Mouse (Mus musculus): ENCODE measurements around the gene Adgrg3. TPM values are rescaled to one million over a fixed set of nuclear protein-coding genes. Genes with fewer than 3 reads are reported as not detected.

Gene Adgrg3
- polyA plus RNA-seq, 1 experiment from 2014 or later, result 4.5 TPM

GRCm38 (mm10) chr8:94996037-94996436, 21.5 kb upstream of the Adgrg3 start:
- Histone ChIP-seq H3K9ac (ENCODE audit: low read depth, low read length) (no peak overlapping the region), H3K4me2 (no peak overlapping the region), H3K4me3 (ENCODE audit: low read depth, low read length) (no peak overlapping the region), H3K9me3 (replicated peaks; ENCODE audit: control insufficient read depth, low read length) (no peaks in the 10 kb centered on the region), H3K4me1 (ENCODE audit: control insufficient read depth, insufficient read depth, low read length) (peaks cover 25% of the 10 kb centered on the region), H3K27ac (ENCODE audit: low read depth, low read length) (no peak overlapping the region), H3K27me3 (ENCODE audit: control insufficient read depth, insufficient read depth, low read length) (no peaks in the 10 kb centered on the region; the same call in 1 of the 2 replicates), H3K36me3 (ENCODE audit: control insufficient read depth, insufficient read depth, low read length) (no peaks in the 10 kb centered on the region)
- WGBS (ENCODE audit: insufficient replicate concordance), result 79% methylated on average over 12 of the region's 12 CpGs
- no peak for ATAC-seq (replicated peaks; ENCODE audit: insufficient number of reproducible peaks, low FRiP score, low TSS enrichment)

GRCm38 (mm10) chr8:94996899-94997856, 20.3 kb upstream of the Adgrg3 start:
- WGBS (ENCODE audit: insufficient replicate concordance), result 62% methylated on average over 6 of the region's 6 CpGs
- H3K27ac ChIP-seq (ENCODE audit: low read depth, low read length), result no peak overlapping the region
- H3K36me3 ChIP-seq (ENCODE audit: control insufficient read depth, insufficient read depth, low read length), result no peaks in the 10 kb centered on the region
- H3K27me3 ChIP-seq (ENCODE audit: control insufficient read depth, insufficient read depth, low read length), result no peaks in the 10 kb centered on the region; the same call in 1 of the 2 replicates
- H3K4me1 ChIP-seq (ENCODE audit: control insufficient read depth, insufficient read depth, low read length), result peaks cover 26% of the 10 kb centered on the region
- H3K9me3 ChIP-seq (replicated peaks; ENCODE audit: control insufficient read depth, low read length), result no peaks in the 10 kb centered on the region
- no peak for ATAC-seq (replicated peaks; ENCODE audit: insufficient number of reproducible peaks, low FRiP score, low TSS enrichment)
- no peak overlapping the region for H3K4me3 ChIP-seq (ENCODE audit: low read depth, low read length)
- H3K4me2 ChIP-seq, result no peak overlapping the region
- no peak overlapping the region for H3K9ac ChIP-seq (ENCODE audit: low read depth, low read length)

- no peak for ATAC-seq (replicated peaks; ENCODE audit: insufficient number of reproducible peaks, low FRiP score, low TSS enrichment)
- peaks cover 27% of the 10 kb centered on the region for H3K4me1 ChIP-seq (ENCODE audit: control insufficient read depth, insufficient read depth, low read length)
- H3K4me3 ChIP-seq (ENCODE audit: low read depth, low read length), result no peak overlapping the region
- H3K9me3 ChIP-seq (replicated peaks; ENCODE audit: control insufficient read depth, low read length), result no peaks in the 10 kb centered on the region
- H3K4me2 ChIP-seq, result no peak overlapping the region
- H3K27me3 ChIP-seq (ENCODE audit: control insufficient read depth, insufficient read depth, low read length), result no peaks in the 10 kb centered on the region; the same call in 1 of the 2 replicates
- WGBS (ENCODE audit: insufficient replicate concordance), result 59% methylated on average over 6 of the region's 6 CpGs
- H3K9ac ChIP-seq (ENCODE audit: low read depth, low read length), result no peak overlapping the region
- H3K27ac ChIP-seq (ENCODE audit: low read depth, low read length), result no peak overlapping the region
- no peaks in the 10 kb centered on the region for H3K36me3 ChIP-seq (ENCODE audit: control insufficient read depth, insufficient read depth, low read length)
Observed at GRCm38 (mm10) chr8:94997857-94998243, 19.6 kb upstream of the Adgrg3 start.

- Histone ChIP-seq H3K27ac (ENCODE audit: low read depth, low read length) (no peak overlapping the region), H3K27me3 (ENCODE audit: control insufficient read depth, insufficient read depth, low read length) (no peaks in the 10 kb centered on the region; the same call in 1 of the 2 replicates), H3K9me3 (replicated peaks; ENCODE audit: control insufficient read depth, low read length) (no peaks in the 10 kb centered on the region), H3K4me3 (ENCODE audit: low read depth, low read length) (no peak overlapping the region), H3K9ac (ENCODE audit: low read depth, low read length) (no peak overlapping the region), H3K36me3 (ENCODE audit: control insufficient read depth, insufficient read depth, low read length) (no peaks in the 10 kb centered on the region), H3K4me2 (no peak overlapping the region), H3K4me1 (ENCODE audit: control insufficient read depth, insufficient read depth, low read length) (peaks cover 26% of the 10 kb centered on the region)
- ATAC-seq (replicated peaks; ENCODE audit: insufficient number of reproducible peaks, low FRiP score, low TSS enrichment), result no peak
- 43% methylated on average over 2 of the region's 2 CpGs for WGBS (ENCODE audit: insufficient replicate concordance)
Observed at GRCm38 (mm10) chr8:94998431-94998830, 19.1 kb upstream of the Adgrg3 start.

GRCm38 (mm10) chr8:94999004-94999403, 18.5 kb upstream of the Adgrg3 start:
- WGBS (ENCODE audit: insufficient replicate concordance), result 53% methylated on average over 6 of the region's 6 CpGs
- Histone ChIP-seq H3K4me1 (ENCODE audit: control insufficient read depth, insufficient read depth, low read length) (peaks cover 20% of the 10 kb centered on the region), H3K27me3 (ENCODE audit: control insufficient read depth, insufficient read depth, low read length) (no peaks in the 10 kb centered on the region; the same call in 1 of the 2 replicates), H3K36me3 (ENCODE audit: control insufficient read depth, insufficient read depth, low read length) (no peaks in the 10 kb centered on the region), H3K4me3 (ENCODE audit: low read depth, low read length) (no peak overlapping the region), H3K27ac (ENCODE audit: low read depth, low read length) (no peak overlapping the region), H3K9me3 (replicated peaks; ENCODE audit: control insufficient read depth, low read length) (no peaks in the 10 kb centered on the region), H3K9ac (ENCODE audit: low read depth, low read length) (no peak overlapping the region), H3K4me2 (no peak overlapping the region)
- no peak for ATAC-seq (replicated peaks; ENCODE audit: insufficient number of reproducible peaks, low FRiP score, low TSS enrichment)

GRCm38 (mm10) chr8:94999956-95000355, 17.5 kb upstream of the Adgrg3 start:
- H3K4me1 ChIP-seq (ENCODE audit: control insufficient read depth, insufficient read depth, low read length), result peaks cover 14% of the 10 kb centered on the region
- no peak for ATAC-seq (replicated peaks; ENCODE audit: insufficient number of reproducible peaks, low FRiP score, low TSS enrichment)

GRCm38 (mm10) chr8:95000684-95001083, 16.8 kb upstream of the Adgrg3 start:
- H3K27ac ChIP-seq (ENCODE audit: low read depth, low read length), result peak overlapping the region; percentile 41; the same call in 1 of the 2 replicates
- ATAC-seq (replicated peaks; ENCODE audit: insufficient number of reproducible peaks, low FRiP score, low TSS enrichment), result no peak
- H3K9me3 ChIP-seq (replicated peaks; ENCODE audit: control insufficient read depth, low read length), result no peaks in the 10 kb centered on the region
- H3K4me1 ChIP-seq (ENCODE audit: control insufficient read depth, insufficient read depth, low read length), result peaks cover 14% of the 10 kb centered on the region
- WGBS (ENCODE audit: insufficient replicate concordance), result 26% methylated on average over 5 of the region's 5 CpGs
- H3K9ac ChIP-seq (ENCODE audit: low read depth, low read length), result no peak overlapping the region
- H3K27me3 ChIP-seq (ENCODE audit: control insufficient read depth, insufficient read depth, low read length), result no peaks in the 10 kb centered on the region; the same call in 1 of the 2 replicates
- no peaks in the 10 kb centered on the region for H3K36me3 ChIP-seq (ENCODE audit: control insufficient read depth, insufficient read depth, low read length)
- H3K4me2 ChIP-seq, result no peak overlapping the region
- H3K4me3 ChIP-seq (ENCODE audit: low read depth, low read length), result no peak overlapping the region

More at GRCm38 (mm10) chr8:94999956-95000355, 17.5 kb upstream of the Adgrg3 start:
- H3K4me3 ChIP-seq (ENCODE audit: low read depth, low read length), result no peak overlapping the region
- no peak overlapping the region for H3K27ac ChIP-seq (ENCODE audit: low read depth, low read length)
- H3K4me2 ChIP-seq, result no peak overlapping the region
- H3K9ac ChIP-seq (ENCODE audit: low read depth, low read length), result no peak overlapping the region
- no peaks in the 10 kb centered on the region for H3K36me3 ChIP-seq (ENCODE audit: control insufficient read depth, insufficient read depth, low read length)
- 54% methylated on average over 6 of the region's 6 CpGs for WGBS (ENCODE audit: insufficient replicate concordance)
- H3K9me3 ChIP-seq (replicated peaks; ENCODE audit: control insufficient read depth, low read length), result no peaks in the 10 kb centered on the region
- H3K27me3 ChIP-seq (ENCODE audit: control insufficient read depth, insufficient read depth, low read length), result no peaks in the 10 kb centered on the region; the same call in 1 of the 2 replicates

GRCm38 (mm10) chr8:95001165-95001564, 16.3 kb upstream of the Adgrg3 start:
- 62% methylated on average over 5 of the region's 5 CpGs for WGBS (ENCODE audit: insufficient replicate concordance)
- H3K4me3 ChIP-seq (ENCODE audit: low read depth, low read length), result no peak overlapping the region
- no peaks in the 10 kb centered on the region for H3K27me3 ChIP-seq (ENCODE audit: control insufficient read depth, insufficient read depth, low read length)
- 0 out of 2 replicates have a peak overlapping the region, but pooled peaks have one; percentile 41 for H3K27ac ChIP-seq (ENCODE audit: low read depth, low read length)
- H3K4me2 ChIP-seq, result no peak overlapping the region
- no peak for ATAC-seq (replicated peaks; ENCODE audit: insufficient number of reproducible peaks, low FRiP score, low TSS enrichment)
- no peaks in the 10 kb centered on the region for H3K36me3 ChIP-seq (ENCODE audit: control insufficient read depth, insufficient read depth, low read length)
- H3K4me1 ChIP-seq (ENCODE audit: control insufficient read depth, insufficient read depth, low read length), result peaks cover 14% of the 10 kb centered on the region
- H3K9me3 ChIP-seq (replicated peaks; ENCODE audit: control insufficient read depth, low read length), result no peaks in the 10 kb centered on the region
- no peak overlapping the region for H3K9ac ChIP-seq (ENCODE audit: low read depth, low read length)
